Mouse (Mus musculus) neural tube, embryonic 11.5 days (tissue): ENCODE measurements around the gene Lrrc2. TPM values are rescaled to one million over a fixed set of nuclear protein-coding genes. Genes with fewer than 3 reads are reported as not detected.

Experiments
- ATAC-seq: fragments of 200-750 bp; cut with Nextera tagmentation; 2 replicates; pipeline ENCODE4 v1.8.0; 2017; ENCODE audit warnings: moderate number of reproducible peaks, mild to moderate bottlenecking, moderate TSS enrichment, moderate library complexity; ENCODE audit not compliant: insufficient read depth, low FRiP score, low TSS enrichment
- DNase-seq: peaks from one replicate; pipeline ENCODE4 v3.0.0-alpha.2; 2015; ENCODE audit warnings: low spot score
- H3K27ac ChIP-seq: fragments of 300-500 bp; sonication (generic); 2 replicates; pipeline ENCODE4 v1.5.1; 2014; ENCODE audit warnings: low read depth, mild to moderate bottlenecking, low read length
- H3K27me3 ChIP-seq: fragments of 300-500 bp; sonication (generic); 2 replicates; pipeline ENCODE4 v1.6.1; 2014; ENCODE audit warnings: mild to moderate bottlenecking, low read length, mixed read lengths; ENCODE audit not compliant: control insufficient read depth, insufficient read depth
- H3K36me3 ChIP-seq: fragments of 300-500 bp; sonication (generic); 2 replicates; pipeline ENCODE4 v1.6.1; 2014; ENCODE audit warnings: mild to moderate bottlenecking, low read length, moderate library complexity, mixed read lengths; ENCODE audit not compliant: control insufficient read depth, insufficient read depth
- H3K4me1 ChIP-seq: fragments of 300-500 bp; sonication (generic); 2 replicates; pipeline ENCODE4 v1.6.1; 2014; ENCODE audit warnings: low read length, mixed read lengths; ENCODE audit not compliant: control insufficient read depth, insufficient read depth
- H3K4me2 ChIP-seq: fragments of 300-500 bp; sonication (generic); 2 replicates; pipeline ENCODE4 v1.6.1; 2014; ENCODE audit warnings: low read depth, mild to moderate bottlenecking, moderate library complexity
- H3K4me3 ChIP-seq: fragments of 300-500 bp; sonication (generic); 2 replicates; pipeline ENCODE4 v1.5.1; 2014; ENCODE audit warnings: low read depth, low read length
- H3K9ac ChIP-seq: fragments of 300-500 bp; sonication (generic); 2 replicates; pipeline ENCODE4 v1.6.1; 2014; ENCODE audit warnings: mild to moderate bottlenecking, low read length
- H3K9me3 ChIP-seq: fragments of 300-500 bp; sonication (generic); 2 replicates; pipeline ENCODE4 v1.6.1; 2016; ENCODE audit warnings: low read length; ENCODE audit not compliant: control insufficient read depth
- WGBS: fragments of 180-500 bp; shearing (Covaris S2); extraction: QIAGEN DNeasy Blood & Tissue Kit; methylation state at CpG from one replicate; pipeline ENCODE4 v1.1.7; 2014; 5-methylcytosine and 5-hydroxymethylcytosine counted together
- polyA plus RNA-seq: library from polyadenylated mRNA; unstranded; fragments of >200 nt; fragmentation: Nextera tagmentation; extraction: Ambion mirVana; gene quantifications from 2 replicates; pipeline ENCODE4 v1.2.1, GENCODE M21; 2014

Gene Lrrc2
- polyA plus RNA-seq, result 0.15 and 0.51 TPM in 2 replicates

DNA sequence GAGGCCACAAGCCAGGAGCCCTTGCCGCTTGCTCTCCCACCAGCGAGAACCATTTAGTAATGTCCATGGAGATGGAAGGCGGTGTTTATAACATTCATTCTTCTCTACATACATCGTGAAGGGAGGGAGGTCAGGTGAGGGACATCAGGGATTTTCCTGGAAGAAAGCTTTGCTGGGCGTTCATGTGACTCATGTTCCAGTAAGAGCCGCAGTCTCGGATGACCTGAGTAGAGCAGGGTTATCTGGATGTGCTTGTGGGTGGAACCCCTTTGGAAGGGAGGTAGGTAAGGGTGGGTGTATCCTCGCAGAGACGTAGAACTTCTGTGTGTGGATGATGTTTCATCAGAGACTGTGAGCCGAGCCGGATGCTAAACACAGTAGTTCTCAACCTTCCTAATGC, at the start of gene Lrrc2:
Gene Lrrc2, plus strand, starts transcription at position 149 of the 400 bp plus-strand sequence.
- peaks cover 15% of the 10 kb centered on the region for H3K27me3 ChIP-seq

DNA sequence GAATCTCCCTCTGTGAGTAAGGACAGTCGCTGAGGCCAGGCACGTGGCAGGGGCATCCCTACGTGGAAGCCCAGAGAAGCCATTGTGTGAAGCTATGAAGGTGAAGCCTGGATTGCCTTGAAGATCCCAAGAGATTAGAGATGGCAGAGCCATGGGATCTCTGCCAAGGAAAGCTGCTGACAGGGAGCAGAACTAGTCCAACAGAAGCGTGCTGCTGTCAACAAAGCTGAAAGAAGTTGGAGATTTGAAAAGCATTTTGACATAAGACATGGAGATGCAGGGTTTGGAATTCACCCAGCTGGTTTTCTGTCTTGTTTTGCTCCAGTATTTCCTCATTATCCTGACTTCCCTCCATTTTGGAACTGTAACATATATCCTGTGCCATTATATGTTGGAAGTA, 49.1 kb upstream of the Lrrc2 start:
- no peaks in the 10 kb centered on the region for H3K36me3 ChIP-seq
- ATAC-seq (no peak), DNase-seq (no peak)
- 91% methylated on average over 4 of the region's 4 CpGs for WGBS
- H3K9me3 ChIP-seq, result no peaks in the 10 kb centered on the region
- no peaks in the 10 kb centered on the region for H3K27me3 ChIP-seq
- H3K4me3 ChIP-seq, result no peak overlapping the region
- no peak overlapping the region for H3K4me2 ChIP-seq
- no peak overlapping the region for H3K27ac ChIP-seq
- no peak overlapping the region for H3K9ac ChIP-seq
- H3K4me1 ChIP-seq, result no peaks in the 10 kb centered on the region

More for the DNA sequence above, at the start of gene Lrrc2:
- H3K4me2 ChIP-seq, result no peak within 1 kb of the TSS
- H3K9ac ChIP-seq, result no peak within 1 kb of the TSS
- WGBS, result 89% methylated on average over 11 of the region's 11 CpGs
- H3K36me3 ChIP-seq, result no peaks in the 10 kb centered on the region
- no peak within 1 kb of the TSS for H3K27ac ChIP-seq
- peaks cover 2% of the 10 kb centered on the region; the same call in 1 of the 2 replicates for H3K4me1 ChIP-seq
- no peak for DNase-seq
- H3K4me3 ChIP-seq, result no peak within 1 kb of the TSS
- no peak for ATAC-seq
- H3K9me3 ChIP-seq, result no peaks in the 10 kb centered on the region

DNA sequence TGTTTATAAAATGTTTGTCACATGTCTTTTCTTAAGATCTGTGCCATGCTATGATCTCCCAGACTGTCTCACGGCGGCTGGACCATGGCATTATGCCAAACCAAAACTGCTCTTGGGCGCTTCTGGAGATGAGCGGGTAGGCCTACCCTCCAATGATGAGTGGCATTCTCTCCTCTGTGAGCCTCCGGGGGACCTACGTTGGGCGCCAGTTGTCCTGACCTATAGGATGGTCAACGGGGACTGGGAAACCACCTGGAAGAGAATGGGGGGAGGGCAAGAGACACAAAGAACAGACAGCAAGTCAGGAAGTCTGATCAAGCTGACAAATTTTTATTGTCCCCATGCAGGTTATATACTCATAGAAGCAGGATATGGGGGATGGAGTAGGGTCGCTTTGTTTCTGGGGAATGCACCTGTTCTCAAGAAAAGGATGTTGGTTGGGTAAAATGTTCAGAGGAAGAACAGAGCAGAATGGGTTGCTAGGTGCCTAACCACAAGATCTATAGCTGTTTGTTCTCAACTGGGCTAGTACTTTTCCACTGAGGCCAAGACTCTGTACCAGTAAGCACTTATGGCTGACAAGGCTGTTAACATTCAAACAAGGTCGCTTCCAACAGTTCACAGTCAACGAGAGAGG, 44.0 kb upstream of the Lrrc2 start:
- DNase-seq (no peak), ATAC-seq (no peak)
- H3K4me2 ChIP-seq, result no peak overlapping the region
- H3K4me3 ChIP-seq, result no peak overlapping the region
- no peaks in the 10 kb centered on the region for H3K27me3 ChIP-seq
- no peak overlapping the region for H3K27ac ChIP-seq
- WGBS, result 90% methylated on average over 11 of the region's 11 CpGs
- H3K9ac ChIP-seq, result no peak overlapping the region
- no peaks in the 10 kb centered on the region for H3K36me3 ChIP-seq
- no peaks in the 10 kb centered on the region for H3K4me1 ChIP-seq
- H3K9me3 ChIP-seq, result no peaks in the 10 kb centered on the region

DNA sequence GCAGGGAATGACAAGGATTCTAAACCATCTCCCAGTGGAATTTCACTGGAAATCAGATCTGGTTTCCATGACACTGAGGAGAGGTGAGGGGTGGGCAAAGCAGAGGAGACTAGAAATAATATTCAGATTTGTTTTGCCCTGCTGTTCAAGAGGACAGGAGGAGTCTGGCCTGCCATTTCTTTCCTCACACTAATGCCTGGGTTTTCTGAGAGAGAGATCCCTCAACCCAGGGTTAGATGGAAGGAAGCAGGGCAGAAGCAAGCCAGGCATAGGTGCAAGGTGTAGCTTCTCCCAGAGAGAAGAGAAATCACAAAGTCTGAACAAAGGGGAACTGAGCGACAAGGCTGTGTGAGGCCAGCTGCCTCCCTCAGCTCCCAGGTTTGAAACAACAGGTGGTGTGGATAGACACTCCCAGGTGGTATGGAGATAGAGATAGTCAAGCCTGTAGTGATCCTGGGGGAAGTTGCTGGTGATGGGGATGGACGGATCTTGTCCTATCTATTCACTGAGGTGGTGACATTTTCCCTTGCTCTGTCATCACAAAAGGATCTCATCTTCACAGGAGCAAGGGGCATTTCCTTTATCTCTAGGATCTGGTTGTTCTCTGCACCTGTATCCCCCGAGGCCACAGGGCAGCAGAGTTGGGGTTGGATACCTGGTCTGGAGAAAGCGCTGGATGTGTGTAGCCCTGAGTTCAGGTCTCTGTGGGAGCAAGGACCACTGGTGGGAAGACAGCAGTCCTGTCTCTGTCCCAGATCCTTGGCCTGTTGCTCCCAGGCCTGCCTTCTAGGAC, 43.3 kb upstream of the Lrrc2 start:
- Histone ChIP-seq H3K9ac (no peak overlapping the region), H3K27ac (no peak overlapping the region), H3K9me3 (no peaks in the 10 kb centered on the region), H3K27me3 (no peaks in the 10 kb centered on the region), H3K36me3 (no peaks in the 10 kb centered on the region), H3K4me1 (no peaks in the 10 kb centered on the region), H3K4me3 (no peak overlapping the region), H3K4me2 (no peak overlapping the region)
- 79% methylated on average over 4 of the region's 4 CpGs for WGBS
- no peak for DNase-seq
- no peak for ATAC-seq

DNA sequence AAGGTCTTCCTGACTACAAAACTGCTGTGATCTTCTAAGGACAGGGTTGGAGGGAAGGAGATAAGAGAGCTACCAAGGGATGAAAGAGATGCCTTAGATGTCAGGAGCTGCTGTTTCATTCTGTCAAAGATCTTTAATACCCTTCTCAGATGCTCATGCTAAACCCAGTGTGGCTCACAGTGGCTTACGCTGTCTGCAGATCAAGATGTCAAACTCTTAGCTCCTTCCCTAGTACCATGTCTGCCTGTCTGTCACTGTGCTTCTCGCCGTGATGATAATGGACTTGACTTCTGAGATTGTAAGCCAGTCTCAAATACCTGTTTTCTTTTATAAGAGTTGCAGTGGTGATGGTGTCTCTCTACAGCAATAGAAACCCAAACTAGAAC, 42.7 kb upstream of the Lrrc2 start:
- ATAC-seq (no peak), DNase-seq (no peak)
- no peak overlapping the region for H3K4me2 ChIP-seq
- H3K27ac ChIP-seq, result no peak overlapping the region
- no peak overlapping the region for H3K9ac ChIP-seq
- no peaks in the 10 kb centered on the region for H3K9me3 ChIP-seq
- no peaks in the 10 kb centered on the region for H3K4me1 ChIP-seq
- H3K27me3 ChIP-seq, result no peaks in the 10 kb centered on the region
- H3K4me3 ChIP-seq, result no peak overlapping the region
- H3K36me3 ChIP-seq, result no peaks in the 10 kb centered on the region
- WGBS, result 95% methylated on average over 3 of the region's 3 CpGs

DNA sequence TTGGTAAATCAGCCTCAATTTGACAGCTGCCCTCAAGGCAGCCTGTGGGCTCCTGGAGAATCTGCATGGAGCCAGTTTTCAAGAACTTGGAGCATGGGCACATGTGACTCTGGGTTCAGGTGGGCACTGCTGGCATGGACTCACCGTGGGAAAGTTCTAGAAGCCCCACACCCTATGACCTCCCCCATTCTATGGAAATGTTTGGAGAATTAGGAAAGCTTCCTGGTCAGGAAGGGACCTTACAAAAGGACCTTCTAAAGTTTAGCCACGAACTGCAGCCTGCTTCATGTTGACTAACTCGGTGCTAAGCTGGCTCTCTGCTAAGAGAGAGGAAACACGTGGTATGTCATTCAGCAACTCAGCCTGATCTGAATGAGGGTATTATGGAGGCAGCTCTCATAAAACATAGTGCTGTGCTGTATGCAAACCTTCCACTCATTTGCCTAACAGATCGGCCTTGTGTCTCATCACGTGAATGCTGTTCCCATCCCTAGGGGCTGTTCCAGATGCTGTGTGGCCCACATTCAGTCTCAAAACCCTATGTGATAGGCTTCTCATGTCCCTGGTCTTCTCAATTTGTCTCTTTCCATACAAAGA, 41.9 kb upstream of the Lrrc2 start:
- ATAC-seq (no peak), DNase-seq (no peak)
- H3K27me3 ChIP-seq, result no peaks in the 10 kb centered on the region
- no peak overlapping the region for H3K4me3 ChIP-seq
- no peak overlapping the region for H3K9ac ChIP-seq
- H3K27ac ChIP-seq, result no peak overlapping the region
- no peaks in the 10 kb centered on the region for H3K4me1 ChIP-seq
- no peaks in the 10 kb centered on the region for H3K9me3 ChIP-seq
- no peaks in the 10 kb centered on the region for H3K36me3 ChIP-seq
- no peak overlapping the region for H3K4me2 ChIP-seq
- WGBS, result 79% methylated on average over 6 of the region's 6 CpGs

DNA sequence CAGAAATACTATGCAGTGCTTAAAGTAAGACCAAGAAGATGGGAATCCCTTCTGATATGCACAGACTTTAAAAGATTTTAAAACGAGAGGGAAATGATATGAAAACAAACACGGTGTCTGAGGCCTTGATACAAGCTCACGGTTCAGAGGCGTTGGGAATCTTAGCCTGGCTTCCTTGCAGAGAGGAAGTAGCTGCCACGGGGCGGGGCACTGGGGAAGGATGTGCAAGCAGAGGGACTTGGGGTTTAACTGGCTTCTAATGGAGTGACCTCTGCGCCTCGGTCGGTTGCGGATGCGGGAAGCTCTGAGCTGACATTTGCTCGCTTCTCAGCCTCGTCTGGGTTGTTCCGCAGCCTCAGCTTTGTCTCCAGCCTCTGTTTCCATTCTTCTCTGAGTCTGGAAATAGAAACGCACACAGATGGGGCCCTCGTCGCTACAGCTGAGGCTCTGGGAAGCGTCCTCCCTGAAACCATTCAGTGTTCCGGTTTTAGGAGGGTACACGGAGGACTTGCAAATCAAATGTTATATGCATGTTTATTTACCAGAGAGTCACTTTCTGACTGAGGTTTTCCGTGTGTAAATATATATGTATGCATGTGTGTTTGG, 36.6 kb upstream of the Lrrc2 start:
- WGBS, result 61% methylated on average over 21 of the region's 21 CpGs
- Histone ChIP-seq H3K9me3 (no peaks in the 10 kb centered on the region), H3K27ac (no peak overlapping the region), H3K9ac (peak overlapping the region; percentile 36; the same call in 1 of the 2 replicates), H3K27me3 (no peaks in the 10 kb centered on the region), H3K4me1 (no peaks in the 10 kb centered on the region), H3K4me2 (no peak overlapping the region), H3K36me3 (no peaks in the 10 kb centered on the region), H3K4me3 (no peak overlapping the region)
- DNase-seq (no peak), ATAC-seq (no peak)

DNA sequence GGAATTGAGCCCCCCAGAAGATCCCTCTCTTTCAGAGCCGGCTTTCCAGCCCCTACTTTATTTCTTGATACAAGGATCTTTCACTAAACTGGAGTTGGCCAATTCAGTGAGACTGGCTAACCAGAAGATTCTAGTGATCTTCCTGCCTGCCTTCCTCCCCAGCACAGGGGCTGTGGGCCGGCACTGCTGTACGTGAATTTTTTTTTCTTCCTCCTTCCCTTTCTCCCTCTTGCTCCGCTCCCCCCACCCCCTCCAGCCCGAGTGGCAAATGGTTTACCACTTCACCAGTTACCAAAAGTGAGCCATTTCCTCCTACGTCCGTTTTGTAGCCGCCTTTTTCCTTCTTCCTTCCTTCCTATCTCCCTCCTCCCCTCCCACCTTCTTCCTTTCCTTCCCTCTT, 35.9 kb upstream of the Lrrc2 start:
- H3K9ac ChIP-seq, result no peak overlapping the region
- H3K27ac ChIP-seq, result no peak overlapping the region
- ATAC-seq (no peak), DNase-seq (no peak)
- no peaks in the 10 kb centered on the region for H3K27me3 ChIP-seq
- 68% methylated on average over 8 of the region's 8 CpGs for WGBS
- no peaks in the 10 kb centered on the region for H3K36me3 ChIP-seq
- no peak overlapping the region for H3K4me3 ChIP-seq
- no peaks in the 10 kb centered on the region for H3K4me1 ChIP-seq
- H3K9me3 ChIP-seq, result no peaks in the 10 kb centered on the region
- H3K4me2 ChIP-seq, result no peak overlapping the region
